Mouse (Mus musculus) forebrain, embryonic 15.5 days (tissue): ENCODE results near the gene Chek1. TPM values are rescaled to one million over a fixed set of nuclear protein-coding genes. Genes with fewer than 3 reads are reported as not detected.

Experiments used
- ATAC-seq: fragments of 200-750 bp; cut with Nextera tagmentation; replicated peaks from 2 replicates; pipeline ENCODE4 v1.8.0; 2017; ENCODE audit warnings: mild to moderate bottlenecking, moderate TSS enrichment, moderate library complexity
- H3K27ac ChIP-seq: fragments of 300-500 bp; sonication (generic); replicated peaks from 2 replicates; pipeline ENCODE4 v1.5.1; 2015; ENCODE audit warnings: mild to moderate bottlenecking, inconsistent platforms
- H3K27me3 ChIP-seq: fragments of 300-500 bp; sonication (generic); 2 replicates; pipeline ENCODE4 v1.6.1; 2015; ENCODE audit warnings: inconsistent platforms
- H3K36me3 ChIP-seq: fragments of 300-500 bp; sonication (generic); 2 replicates; pipeline ENCODE4 v1.6.1; 2015; ENCODE audit warnings: mild to moderate bottlenecking, inconsistent platforms
- H3K4me1 ChIP-seq: fragments of 300-500 bp; sonication (generic); 2 replicates; pipeline ENCODE4 v1.6.1; 2015; ENCODE audit warnings: inconsistent platforms
- H3K4me2 ChIP-seq: fragments of 300-500 bp; sonication (generic); replicated peaks from 2 replicates; pipeline ENCODE4 v1.6.1; 2015; ENCODE audit warnings: mild to moderate bottlenecking, inconsistent platforms
- H3K4me3 ChIP-seq: fragments of 300-500 bp; sonication (generic); 2 replicates; pipeline ENCODE4 v1.5.1; 2015; ENCODE audit warnings: mild to moderate bottlenecking, inconsistent platforms
- H3K9ac ChIP-seq: fragments of 300-500 bp; sonication (generic); replicated peaks from 2 replicates; pipeline ENCODE4 v1.6.1; 2015; ENCODE audit warnings: mild to moderate bottlenecking, inconsistent platforms
- H3K9me3 ChIP-seq: fragments of 300-500 bp; sonication (generic); 2 replicates; pipeline ENCODE4 v1.6.1; 2016; ENCODE audit warnings: inconsistent platforms
- WGBS: fragments of 180-500 bp; shearing (Covaris S2); methylation state at CpG from one replicate; pipeline ENCODE4 v1.1.7; 2015; ENCODE audit warnings: mixed read lengths; 5-methylcytosine and 5-hydroxymethylcytosine counted together
- polyA plus RNA-seq: library from polyadenylated mRNA; unstranded; fragments of >200 nt; fragmentation: Nextera tagmentation; extraction: Ambion mirVana; gene quantifications from 2 replicates; pipeline ENCODE4 v1.2.1, GENCODE M21; 2015

Gene Chek1
- 18.7 and 19.1 TPM in 2 replicates for polyA plus RNA-seq

DNA sequence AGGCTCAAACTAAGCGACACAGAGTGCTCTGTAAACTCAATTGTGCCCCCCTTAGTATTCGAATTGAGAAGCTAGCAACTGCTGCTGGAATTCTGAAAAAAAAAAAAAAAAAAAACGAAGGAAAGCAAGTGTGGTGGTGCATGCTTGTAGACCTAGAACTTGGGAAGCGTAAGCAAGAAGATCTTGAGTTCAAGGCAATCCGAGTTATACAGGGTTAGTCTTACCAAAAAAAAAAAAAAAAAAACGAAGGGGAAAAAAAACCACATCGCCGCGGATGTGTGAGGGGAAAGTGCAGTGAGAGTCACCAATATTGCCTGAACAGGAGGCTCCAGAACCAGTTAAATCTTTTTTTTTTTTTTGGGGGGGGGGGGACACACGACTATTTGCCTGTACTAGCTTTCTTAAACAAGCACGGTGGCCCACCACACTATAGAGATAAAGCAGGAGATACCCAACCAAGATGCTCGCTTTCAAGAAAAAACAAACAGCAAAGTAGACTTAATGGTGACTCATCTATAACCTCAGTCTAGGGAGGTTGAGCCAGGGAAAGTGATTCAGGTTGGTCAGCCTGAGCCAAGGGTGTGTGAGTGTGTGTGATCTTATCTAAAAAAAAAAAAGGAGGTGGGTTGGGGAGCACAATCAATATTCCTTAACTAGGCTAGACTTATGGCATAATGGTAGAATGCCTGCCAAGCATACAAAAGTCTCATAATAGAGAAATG, at the start of gene Chek1:
TSS of gene Chek1 (minus strand) at position 32 of the 722 bp plus-strand sequence.
- peak within 1 kb of the TSS; percentile 96 for H3K4me2 ChIP-seq
- peak within 1 kb of the TSS; percentile 76 for H3K4me3 ChIP-seq
- H3K4me1 ChIP-seq: peaks cover 18% of the 10 kb centered on the region
- WGBS: 10% methylated on average over 12 of the region's 12 CpGs
- ATAC-seq: no peak
- no peaks in the 10 kb centered on the region for H3K27me3 ChIP-seq
- peak within 1 kb of the TSS; percentile 74 for H3K9ac ChIP-seq
- H3K9me3 ChIP-seq: no peaks in the 10 kb centered on the region
- H3K36me3 ChIP-seq: peaks cover 10% of the 10 kb centered on the region
- peak within 1 kb of the TSS; percentile 90 for H3K27ac ChIP-seq

- ATAC-seq: no peak
- 88% methylated on average over 1 of the region's 1 CpGs for WGBS
- H3K9me3 ChIP-seq: no peaks in the 10 kb centered on the region
- 0 out of 2 replicates have a peak overlapping the region, but pooled peaks have one; percentile 82 for H3K4me3 ChIP-seq
- peaks cover 8% of the 10 kb centered on the region for H3K36me3 ChIP-seq
- no peak overlapping the region for H3K27ac ChIP-seq
- H3K4me1 ChIP-seq: peaks cover 23% of the 10 kb centered on the region
- no peaks in the 10 kb centered on the region for H3K27me3 ChIP-seq
- 0 out of 2 replicates have a peak overlapping the region, but pooled peaks have one; percentile 79 for H3K4me2 ChIP-seq
- no peak overlapping the region for H3K9ac ChIP-seq
Observed at GRCm38 (mm10) chr9:36769048-36769413, 42.2 kb upstream of the Chek1 start.

DNA sequence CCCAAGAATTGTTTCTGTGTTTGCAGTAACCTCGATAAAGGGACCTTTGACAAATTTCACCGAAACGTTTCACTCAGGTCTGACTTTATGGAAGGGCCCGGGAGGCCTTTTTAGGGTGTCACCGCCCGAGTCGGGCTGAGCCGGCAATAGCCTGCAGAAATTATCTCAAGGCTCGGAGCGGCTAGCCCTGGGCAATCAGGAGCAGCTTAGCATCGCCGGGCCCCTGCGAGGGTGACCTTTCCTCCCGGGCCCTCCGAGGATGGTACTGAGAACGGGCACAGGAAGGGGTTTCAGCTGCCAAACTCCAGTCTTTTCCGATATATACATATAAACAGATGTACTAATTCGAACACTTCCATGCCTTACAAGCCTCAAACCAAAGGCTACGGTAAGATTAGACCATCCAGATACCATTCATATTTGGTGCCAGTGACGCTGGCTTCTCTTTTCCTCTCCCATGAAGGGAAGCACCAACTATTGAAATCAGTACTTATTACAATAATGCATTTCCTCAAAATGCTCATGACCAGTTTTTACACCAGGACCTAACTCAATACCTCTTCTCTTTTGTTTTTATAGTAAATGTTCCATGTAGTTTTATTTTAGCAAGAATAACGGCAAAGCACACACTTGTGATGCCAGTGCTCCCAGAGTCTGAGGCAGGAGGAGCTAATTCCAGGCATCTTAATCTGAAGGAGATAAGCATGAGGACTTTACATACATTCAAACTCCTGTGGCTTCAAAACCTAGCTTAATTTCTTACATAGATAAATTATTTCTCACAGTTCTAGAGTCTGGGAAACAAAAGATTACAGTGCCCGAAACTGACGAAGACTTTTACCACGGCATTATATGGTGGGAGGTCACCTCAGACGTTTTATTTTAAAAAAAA, 41.5 kb upstream of the Chek1 start:
- Histone ChIP-seq H3K27me3 (no peaks in the 10 kb centered on the region), H3K4me1 (peaks cover 23% of the 10 kb centered on the region), H3K36me3 (peaks cover 13% of the 10 kb centered on the region), H3K9me3 (no peaks in the 10 kb centered on the region), H3K4me3 (peak overlapping the region; percentile 82), H3K9ac (peak overlapping the region; percentile 68), H3K27ac (peak overlapping the region; percentile 80), H3K4me2 (peak overlapping the region; percentile 79)
- 14% methylated on average over 25 of the region's 25 CpGs for WGBS
- peak; percentile 3 for ATAC-seq

GRCm38 (mm10) chr9:36767203-36768143, 40.6 kb upstream of the Chek1 start, which contains the start of gene Stt3a:
Stt3a (minus strand) TSS chr9:36767679.
- Histone ChIP-seq H3K9me3 (no peaks in the 10 kb centered on the region), H3K4me2 (peak within 1 kb of the TSS; percentile 79), H3K4me1 (peaks cover 23% of the 10 kb centered on the region), H3K36me3 (peaks cover 20% of the 10 kb centered on the region), H3K4me3 (peak within 1 kb of the TSS; percentile 82), H3K9ac (peak within 1 kb of the TSS; percentile 82), H3K27ac (peak within 1 kb of the TSS; percentile 80), H3K27me3 (no peaks in the 10 kb centered on the region)
- ATAC-seq: peak; percentile 100
- under 1% methylated on average over 60 of the region's 60 CpGs for WGBS

DNA sequence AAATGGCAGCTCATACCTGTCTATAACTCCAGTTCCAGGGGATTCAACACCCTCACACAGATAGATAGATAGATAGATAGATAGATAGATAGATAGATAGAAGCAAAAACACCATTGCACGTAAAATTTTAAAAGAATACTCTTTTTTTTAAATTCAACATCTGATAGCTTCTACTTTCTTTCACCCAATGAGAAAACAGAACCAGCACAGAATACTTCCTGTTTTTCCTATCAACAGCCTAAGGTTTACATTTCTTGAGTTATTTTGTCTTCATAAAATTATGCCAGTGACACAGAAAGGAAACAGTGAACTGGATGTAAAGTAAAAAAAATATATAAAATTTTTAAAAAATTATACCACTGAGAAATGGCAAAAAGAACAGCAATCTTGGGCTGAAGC, 37.5 kb upstream of the Chek1 start:
- Histone ChIP-seq H3K27ac (no peak overlapping the region), H3K9me3 (no peaks in the 10 kb centered on the region), H3K4me3 (no peak overlapping the region), H3K4me1 (peaks cover 23% of the 10 kb centered on the region), H3K9ac (no peak overlapping the region), H3K4me2 (no peak overlapping the region), H3K36me3 (peaks cover 40% of the 10 kb centered on the region), H3K27me3 (no peaks in the 10 kb centered on the region)
- ATAC-seq: no peak
- WGBS: 92% methylated on average over 1 of the region's 1 CpGs

DNA sequence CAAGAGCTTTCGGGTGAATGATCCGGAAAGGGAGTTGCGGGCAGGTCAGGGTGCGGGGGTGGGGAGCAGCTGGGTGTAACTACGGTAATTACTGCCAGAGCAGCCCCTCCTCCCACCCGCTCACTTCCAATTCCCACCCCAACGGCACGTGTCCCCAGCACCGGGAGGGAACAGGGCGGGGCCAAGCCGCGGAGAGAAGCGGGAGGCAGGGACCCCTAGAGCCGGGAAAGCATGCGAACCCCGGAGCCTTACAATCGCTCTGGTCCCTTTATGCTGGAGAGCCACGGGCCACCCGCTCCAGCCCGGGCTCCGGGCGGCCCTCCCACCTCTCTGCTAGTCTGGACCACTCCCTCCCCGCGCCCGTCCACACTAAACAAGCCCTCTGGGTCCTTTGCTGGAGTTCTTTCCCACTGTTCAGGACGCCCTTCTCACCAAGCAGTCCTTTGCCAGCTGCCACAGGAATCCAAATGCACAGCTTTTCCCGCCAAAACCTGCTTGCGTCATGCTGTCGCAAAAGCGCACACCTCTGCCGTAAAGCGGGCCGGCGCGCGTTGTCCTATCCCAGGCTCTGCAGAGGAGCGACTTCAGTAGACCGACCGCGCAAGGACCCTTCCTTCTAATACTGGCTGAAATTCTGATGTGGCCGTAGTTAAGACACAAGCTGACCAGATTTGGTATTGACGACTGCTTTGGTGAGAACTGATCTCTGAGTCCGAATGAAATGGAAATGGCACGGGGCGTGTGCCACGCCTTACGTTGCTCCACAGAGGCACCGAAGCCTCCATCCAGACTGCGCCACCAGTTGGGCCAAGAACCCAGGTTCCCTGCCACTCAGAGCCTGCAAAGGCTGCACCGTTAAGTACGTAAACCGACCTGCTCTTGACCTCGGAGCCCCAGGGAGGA, 483 bp downstream of the Chek1 start:
- peaks cover 12% of the 10 kb centered on the region; the same call in 1 of the 2 replicates for H3K36me3 ChIP-seq
- H3K4me1 ChIP-seq: peaks cover 18% of the 10 kb centered on the region
- peak overlapping the region; percentile 96 for H3K4me2 ChIP-seq
- H3K9me3 ChIP-seq: no peaks in the 10 kb centered on the region
- H3K4me3 ChIP-seq: peak overlapping the region; percentile 76
- peak overlapping the region; percentile 74 for H3K9ac ChIP-seq
- peak; percentile 96 for ATAC-seq
- H3K27me3 ChIP-seq: no peaks in the 10 kb centered on the region
- under 1% methylated on average over 53 of the region's 53 CpGs for WGBS
- H3K27ac ChIP-seq: peak overlapping the region; percentile 90

DNA sequence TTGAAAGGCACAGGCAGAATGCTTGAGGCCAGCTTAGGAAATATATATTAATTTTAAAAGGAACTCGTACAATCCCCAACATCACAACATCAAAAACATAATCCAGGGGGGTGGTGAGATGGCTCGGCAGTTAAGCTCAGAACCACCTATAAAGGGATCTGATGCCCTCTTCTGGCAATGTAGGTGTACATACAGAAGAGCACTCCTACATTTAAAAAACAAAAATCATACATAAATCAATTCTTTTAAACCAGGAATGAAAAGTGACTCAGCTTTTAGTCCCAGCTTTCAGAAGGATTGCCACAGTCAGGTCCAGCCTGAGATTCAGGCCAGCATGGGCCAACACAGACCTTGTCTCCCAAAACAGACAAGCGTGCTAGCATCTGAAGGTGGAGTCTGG, 10.2 kb downstream of the Chek1 start:
- H3K4me3 ChIP-seq: no peak overlapping the region
- H3K27ac ChIP-seq: no peak overlapping the region
- no peaks in the 10 kb centered on the region for H3K4me1 ChIP-seq
- H3K9me3 ChIP-seq: no peaks in the 10 kb centered on the region
- WGBS: 80% methylated on average over 3 of the region's 3 CpGs
- H3K4me2 ChIP-seq: no peak overlapping the region
- no peaks in the 10 kb centered on the region for H3K27me3 ChIP-seq
- no peak overlapping the region for H3K9ac ChIP-seq
- peaks cover 7% of the 10 kb centered on the region for H3K36me3 ChIP-seq
- no peak for ATAC-seq

- H3K27me3 ChIP-seq: no peaks in the 10 kb centered on the region
- no peak for ATAC-seq
Observed at GRCm38 (mm10) chr9:36707304-36707703, 19.6 kb downstream of the Chek1 start.

GRCm38 (mm10) chr9:36705923-36706322, 20.9 kb downstream of the Chek1 start:
- ATAC-seq: no peak
- Histone ChIP-seq H3K27ac (no peak overlapping the region), H3K4me3 (no peak overlapping the region), H3K27me3 (no peaks in the 10 kb centered on the region), H3K36me3 (peaks cover 12% of the 10 kb centered on the region), H3K9ac (no peak overlapping the region), H3K9me3 (no peaks in the 10 kb centered on the region), H3K4me1 (no peaks in the 10 kb centered on the region), H3K4me2 (no peak overlapping the region)
- WGBS: 85% methylated on average over 3 of the region's 3 CpGs

More at GRCm38 (mm10) chr9:36707304-36707703, 19.6 kb downstream of the Chek1 start:
- 89% methylated on average over 6 of the region's 6 CpGs for WGBS
- Histone ChIP-seq H3K4me3 (no peak overlapping the region), H3K9ac (no peak overlapping the region), H3K36me3 (peaks cover 12% of the 10 kb centered on the region), H3K4me1 (no peaks in the 10 kb centered on the region), H3K27ac (no peak overlapping the region), H3K9me3 (no peaks in the 10 kb centered on the region), H3K4me2 (no peak overlapping the region)

DNA sequence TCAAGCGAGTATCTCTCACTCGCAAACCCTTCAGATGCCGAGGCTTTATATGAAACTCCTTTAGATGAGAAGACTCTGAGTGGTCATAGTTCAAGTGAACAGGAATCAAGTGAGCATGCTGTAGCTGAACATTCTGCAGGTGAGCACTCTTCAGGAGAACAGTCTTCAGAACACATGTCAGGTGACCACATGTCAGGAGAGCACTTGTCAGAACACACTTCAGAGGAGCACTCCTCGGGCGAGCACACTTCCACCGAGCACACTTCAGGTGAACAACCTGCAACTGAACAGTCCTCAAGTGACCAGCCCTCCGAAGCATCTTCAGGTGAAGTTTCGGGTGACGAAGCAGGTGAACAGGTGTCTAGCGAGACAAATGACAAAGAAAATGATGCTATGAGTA, 32.6 kb downstream of the Chek1 start:
- H3K27me3 ChIP-seq: no peaks in the 10 kb centered on the region
- no peak overlapping the region for H3K4me3 ChIP-seq
- H3K4me2 ChIP-seq: no peak overlapping the region
- H3K4me1 ChIP-seq: no peaks in the 10 kb centered on the region
- H3K9ac ChIP-seq: no peak overlapping the region
- no peak for ATAC-seq
- no peak overlapping the region for H3K27ac ChIP-seq
- H3K9me3 ChIP-seq: no peaks in the 10 kb centered on the region
- H3K36me3 ChIP-seq: no peaks in the 10 kb centered on the region
- 94% methylated on average over 10 of the region's 10 CpGs for WGBS

- Histone ChIP-seq H3K9me3 (no peaks in the 10 kb centered on the region), H3K4me2 (no peak within 1 kb of the TSS), H3K27ac (no peak within 1 kb of the TSS), H3K36me3 (no peaks in the 10 kb centered on the region), H3K27me3 (no peaks in the 10 kb centered on the region), H3K4me3 (no peak within 1 kb of the TSS), H3K4me1 (no peaks in the 10 kb centered on the region), H3K9ac (no peak within 1 kb of the TSS)
- WGBS: 78% methylated on average over 1 of the region's 1 CpGs
- no peak for ATAC-seq
Observed at GRCm38 (mm10) chr9:36692920-36693319, 33.9 kb downstream of the Chek1 start, which contains the start of gene Acrv1. Acrv1 (plus strand) TSS chr9:36693220.
